Mouse (Mus musculus): ENCODE results near the gene Zfc3h1. TPM values are rescaled to one million over a fixed set of nuclear protein-coding genes. Genes with fewer than 3 reads are reported as not detected.

Gene Zfc3h1
- polyA plus RNA-seq, 1 experiment from 2014 or later: 28.2 TPM

DNA sequence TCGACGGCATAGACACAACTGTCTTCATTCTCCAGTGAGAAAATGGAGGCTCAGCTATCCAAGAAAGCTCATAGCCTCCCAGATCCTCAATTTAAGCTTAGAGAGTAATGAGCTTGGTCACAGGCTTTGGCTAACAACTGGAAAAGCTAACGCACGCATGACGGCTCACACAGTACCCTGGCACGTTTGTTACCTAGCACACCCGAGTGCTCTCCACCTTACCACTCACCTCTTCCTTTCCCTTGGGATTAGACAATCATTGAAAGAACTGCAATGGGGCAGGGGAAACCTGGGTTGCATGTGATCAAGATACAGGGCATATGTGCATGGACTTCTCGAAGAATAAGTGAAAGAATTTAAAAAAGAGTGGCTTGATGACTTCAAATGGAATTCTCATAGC is 83.2 kb downstream of the Zfc3h1 start:
- Histone ChIP-seq H3K27ac (replicated peaks) (no peak overlapping the region), H3K9me3 (no peaks in the 10 kb centered on the region), H3K36me3 (no peaks in the 10 kb centered on the region), H3K4me3 (no peak overlapping the region), H3K27me3 (no peaks in the 10 kb centered on the region), H3K4me1 (no peaks in the 10 kb centered on the region), H3K9ac (replicated peaks) (no peak overlapping the region), H3K4me2 (replicated peaks) (no peak overlapping the region)
- ATAC-seq (ENCODE audit: low FRiP score, low read depth): no peak
- WGBS: 87% methylated on average over 8 of the region's 8 CpGs

DNA sequence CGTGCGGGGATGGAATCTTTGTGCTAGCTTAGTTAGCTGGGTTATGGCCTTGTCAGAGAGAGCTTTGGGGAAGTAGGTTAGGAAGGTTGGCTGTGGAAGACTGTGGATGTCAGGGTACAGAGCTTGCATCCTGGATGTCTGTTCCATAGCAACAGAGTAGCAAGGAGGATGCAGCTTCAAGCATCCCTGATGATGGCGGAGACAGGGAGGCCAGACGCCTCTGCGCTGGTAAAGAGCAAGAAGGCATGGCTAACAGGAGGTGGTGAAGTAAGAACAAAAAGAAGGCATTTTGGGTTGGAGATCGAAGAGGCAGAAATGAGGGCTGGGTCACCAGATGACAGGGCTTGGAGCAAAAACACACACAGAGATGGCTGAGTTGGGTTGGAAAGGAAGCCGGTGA is 83.9 kb downstream of the Zfc3h1 start:
- no peaks in the 10 kb centered on the region for H3K9me3 ChIP-seq
- no peaks in the 10 kb centered on the region for H3K27me3 ChIP-seq
- H3K4me3 ChIP-seq: no peak overlapping the region
- no peak overlapping the region for H3K9ac ChIP-seq (replicated peaks)
- H3K4me2 ChIP-seq (replicated peaks): no peak overlapping the region
- H3K27ac ChIP-seq (replicated peaks): no peak overlapping the region
- no peaks in the 10 kb centered on the region for H3K4me1 ChIP-seq
- H3K36me3 ChIP-seq: no peaks in the 10 kb centered on the region
- WGBS: 50% methylated on average over 7 of the region's 7 CpGs
- ATAC-seq (ENCODE audit: low FRiP score, low read depth): peak; percentile 38; the same call in 1 of the 2 replicates

DNA sequence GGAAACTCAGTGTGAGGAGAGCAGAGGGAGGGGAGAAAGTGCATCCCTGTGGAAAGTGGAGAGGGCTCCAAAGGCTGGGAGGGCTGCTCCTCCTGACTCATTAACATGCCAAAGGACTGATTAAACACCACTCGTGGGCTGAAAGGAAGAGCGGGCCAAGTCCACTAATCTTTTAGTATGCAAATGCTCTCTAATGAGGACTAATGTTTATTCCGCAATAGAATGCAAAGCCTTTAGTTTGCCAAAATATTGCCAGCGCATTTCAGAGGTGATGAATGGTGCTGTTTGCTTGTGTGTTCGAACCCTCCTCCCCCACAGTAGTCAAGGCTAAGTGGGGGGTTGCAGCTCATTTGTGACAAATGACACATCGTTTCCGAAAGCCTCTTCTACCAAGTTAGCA is 84.3 kb downstream of the Zfc3h1 start:
- Histone ChIP-seq H3K27ac (replicated peaks) (no peak overlapping the region), H3K36me3 (no peaks in the 10 kb centered on the region), H3K4me1 (no peaks in the 10 kb centered on the region), H3K9me3 (no peaks in the 10 kb centered on the region), H3K27me3 (no peaks in the 10 kb centered on the region), H3K9ac (replicated peaks) (no peak overlapping the region), H3K4me2 (replicated peaks) (no peak overlapping the region), H3K4me3 (no peak overlapping the region)
- 15% methylated on average over 7 of the region's 7 CpGs for WGBS
- peak; percentile 83 for ATAC-seq (ENCODE audit: low FRiP score, low read depth)

DNA sequence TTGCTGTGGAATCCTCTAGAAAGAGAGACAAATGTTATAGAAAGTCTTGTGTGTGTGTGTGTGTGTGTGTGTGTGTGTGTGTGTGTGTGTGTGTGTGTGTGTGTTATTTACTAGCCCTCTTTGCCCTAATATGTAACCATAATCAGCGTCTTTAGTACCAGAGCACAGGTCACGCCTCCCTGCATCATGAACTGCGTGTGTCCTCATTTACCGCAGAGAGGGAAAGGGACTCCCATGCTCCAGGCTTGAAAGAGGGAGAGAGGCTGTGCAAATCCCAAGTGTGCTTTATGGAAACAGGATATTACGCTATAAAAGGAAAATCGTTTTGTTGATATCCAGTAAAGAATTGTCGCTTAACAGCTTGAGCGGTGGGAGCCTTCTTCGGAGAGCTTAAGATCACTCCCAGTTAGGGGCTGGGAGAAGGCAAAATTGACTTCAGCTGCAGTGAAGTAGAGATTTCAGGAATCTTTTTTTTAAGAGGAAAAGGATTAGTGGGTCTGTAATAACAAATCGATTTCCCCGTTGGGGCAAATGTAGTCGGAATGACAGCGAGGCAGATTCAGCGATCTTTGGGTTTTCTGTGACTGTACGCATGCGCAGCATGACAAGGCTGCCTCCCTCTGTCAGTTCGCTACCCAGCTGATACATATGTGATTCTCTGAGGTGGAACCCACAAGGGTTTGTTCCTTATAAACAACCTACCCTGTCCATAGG is 86.0 kb downstream of the Zfc3h1 start:
- H3K36me3 ChIP-seq: no peaks in the 10 kb centered on the region
- no peaks in the 10 kb centered on the region for H3K27me3 ChIP-seq
- ATAC-seq (ENCODE audit: low FRiP score, low read depth): no peak
- no peaks in the 10 kb centered on the region for H3K9me3 ChIP-seq
- H3K4me1 ChIP-seq: peaks cover 3% of the 10 kb centered on the region; the same call in 1 of the 2 replicates
- 0 out of 2 replicates have a peak overlapping the region, but pooled peaks have one; percentile 6 for H3K27ac ChIP-seq (replicated peaks)
- peak overlapping the region; percentile 28 for H3K4me3 ChIP-seq
- H3K4me2 ChIP-seq (replicated peaks): peak overlapping the region; percentile 46
- 46% methylated on average over 17 of the region's 17 CpGs for WGBS
- H3K9ac ChIP-seq (replicated peaks): 0 out of 2 replicates have a peak overlapping the region, but pooled peaks have one; percentile 20

DNA sequence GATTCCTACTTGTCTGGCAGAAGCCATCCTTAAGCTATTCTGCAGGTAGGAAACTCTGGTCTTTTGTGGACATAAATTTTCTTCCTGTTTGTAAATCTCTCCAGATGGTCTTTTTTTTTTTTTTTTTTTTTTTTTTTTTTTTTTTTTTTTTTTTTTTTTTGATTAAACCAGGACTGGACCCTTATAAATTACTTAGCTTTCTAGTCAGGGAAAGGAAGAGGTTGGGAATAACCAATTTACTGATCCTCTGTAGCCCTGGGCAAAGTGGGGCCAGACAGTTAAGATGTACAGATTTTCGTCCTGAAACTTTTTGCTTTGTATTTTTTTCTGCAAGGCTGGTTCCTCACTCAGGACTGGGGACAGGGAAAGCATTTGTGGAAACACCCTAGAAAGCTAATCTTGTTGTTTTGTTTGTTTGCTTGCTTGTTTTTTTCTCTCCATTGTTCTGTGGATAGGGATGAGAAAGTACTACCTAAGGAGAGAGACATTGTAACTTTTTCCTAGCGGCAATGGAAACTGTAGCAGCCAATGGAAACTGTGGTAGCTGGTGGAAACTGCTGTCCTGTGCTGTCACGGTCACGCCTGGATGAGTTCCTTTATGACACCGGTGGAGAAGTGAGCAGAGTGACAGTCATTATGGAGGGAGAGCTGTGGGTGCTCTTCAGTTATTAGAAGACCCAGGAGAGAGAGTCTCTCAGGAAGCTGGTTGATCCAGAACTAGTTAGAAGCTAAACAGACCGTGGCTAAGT is 88.6 kb downstream of the Zfc3h1 start:
- Histone ChIP-seq H3K27me3 (no peaks in the 10 kb centered on the region), H3K9ac (replicated peaks) (no peak overlapping the region), H3K9me3 (no peaks in the 10 kb centered on the region), H3K4me3 (no peak overlapping the region), H3K36me3 (no peaks in the 10 kb centered on the region), H3K4me2 (replicated peaks) (no peak overlapping the region), H3K4me1 (peaks cover 6% of the 10 kb centered on the region; the same call in 1 of the 2 replicates), H3K27ac (replicated peaks) (no peak overlapping the region)
- 71% methylated on average over 6 of the region's 6 CpGs for WGBS
- no peak for ATAC-seq (ENCODE audit: low FRiP score, low read depth)

DNA sequence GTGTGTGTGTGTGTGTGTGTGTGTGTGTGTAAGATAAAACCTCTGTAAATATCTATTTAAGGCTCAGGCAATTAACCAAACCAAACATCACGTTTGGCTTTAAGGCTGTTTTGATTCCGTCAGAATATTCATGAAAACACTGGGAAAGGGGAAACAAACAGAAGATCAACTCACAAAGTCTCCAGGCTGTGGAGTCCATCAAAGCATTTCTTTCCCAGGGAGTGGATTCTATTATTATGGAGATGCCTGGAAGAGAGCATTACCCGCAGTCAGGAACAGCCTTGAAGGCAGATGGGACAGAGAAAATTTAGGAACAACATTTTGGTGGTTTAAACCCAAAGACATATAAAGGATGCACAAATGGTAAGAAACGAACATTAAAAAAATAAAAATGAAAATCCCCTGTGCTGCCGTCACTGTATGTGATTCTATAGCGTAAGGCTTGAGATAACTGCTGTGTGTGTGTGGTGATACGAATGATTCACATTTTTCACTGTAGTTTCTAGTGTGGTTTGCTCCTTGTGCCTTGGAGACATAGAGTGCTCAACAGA is 90.3 kb downstream of the Zfc3h1 start:
- no peak overlapping the region for H3K4me3 ChIP-seq
- H3K27me3 ChIP-seq: no peaks in the 10 kb centered on the region; the same call in 1 of the 2 replicates
- H3K4me2 ChIP-seq (replicated peaks): no peak overlapping the region
- H3K36me3 ChIP-seq: no peaks in the 10 kb centered on the region
- no peak for ATAC-seq (ENCODE audit: low FRiP score, low read depth)
- no peak overlapping the region for H3K9ac ChIP-seq (replicated peaks)
- peaks cover 17% of the 10 kb centered on the region for H3K4me1 ChIP-seq
- 0 out of 2 replicates have a peak overlapping the region, but pooled peaks have one; percentile 6 for H3K27ac ChIP-seq (replicated peaks)
- H3K9me3 ChIP-seq: no peaks in the 10 kb centered on the region
- WGBS: 37% methylated on average over 7 of the region's 7 CpGs

DNA sequence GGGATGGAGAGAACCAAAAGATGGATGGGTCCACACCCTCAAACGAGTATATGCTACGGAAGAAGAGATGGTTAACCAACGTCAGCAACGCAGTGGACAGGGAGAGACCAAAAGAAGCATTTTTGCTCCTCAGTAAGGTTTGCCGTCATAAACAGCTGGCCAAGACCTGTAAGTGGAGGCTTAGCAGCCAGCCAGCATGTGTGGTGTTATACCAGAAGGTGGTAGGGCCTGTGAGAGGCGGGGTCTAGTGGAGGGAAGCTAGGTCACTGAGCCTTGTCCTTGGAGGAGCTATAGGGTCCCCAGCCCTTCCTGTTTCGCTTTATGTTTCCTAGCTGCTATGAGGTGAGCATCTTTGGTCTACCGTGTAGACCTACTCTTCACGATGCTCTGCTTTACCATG is 91.7 kb downstream of the Zfc3h1 start:
- Histone ChIP-seq H3K4me1 (peaks cover 17% of the 10 kb centered on the region), H3K9me3 (no peaks in the 10 kb centered on the region), H3K4me2 (replicated peaks) (no peak overlapping the region), H3K9ac (replicated peaks) (no peak overlapping the region), H3K36me3 (no peaks in the 10 kb centered on the region), H3K27me3 (no peaks in the 10 kb centered on the region; the same call in 1 of the 2 replicates), H3K27ac (replicated peaks) (no peak overlapping the region), H3K4me3 (no peak overlapping the region)
- WGBS: 91% methylated on average over 9 of the region's 9 CpGs
- no peak for ATAC-seq (ENCODE audit: low FRiP score, low read depth)

DNA sequence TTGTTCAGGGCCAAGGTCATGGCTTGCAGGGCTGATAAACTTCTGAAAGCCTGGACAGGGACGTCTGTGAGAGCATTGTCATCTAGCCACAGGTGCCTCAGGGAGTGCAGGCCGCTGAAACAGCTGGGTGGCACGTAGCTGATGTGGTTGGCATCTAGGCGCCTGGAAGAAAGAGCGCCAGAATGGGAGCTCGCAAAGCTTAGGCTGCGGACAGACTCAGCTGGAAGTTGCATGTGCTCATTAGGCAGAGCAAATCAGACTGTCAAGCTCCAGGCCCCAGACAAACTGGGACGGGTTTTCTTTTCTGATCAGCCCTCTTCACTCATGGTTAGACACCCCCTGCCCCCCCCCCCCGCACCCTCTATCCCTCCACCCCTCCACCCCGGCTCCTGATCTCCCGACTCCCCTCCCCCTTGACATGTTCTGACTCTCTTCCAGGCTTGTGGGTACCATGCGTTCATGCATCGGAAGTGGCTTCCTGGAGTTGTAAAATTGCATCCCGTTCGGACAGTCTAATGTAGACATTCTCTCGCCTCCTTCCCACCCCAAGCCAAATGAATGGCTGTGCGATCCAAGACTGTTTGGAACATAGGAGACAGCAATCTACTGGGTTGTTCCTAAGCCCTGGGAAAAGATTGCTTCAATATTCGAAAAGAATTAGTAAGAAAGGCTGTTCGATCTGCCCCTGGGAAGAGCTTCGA is 93.8 kb downstream of the Zfc3h1 start:
- H3K27ac ChIP-seq (replicated peaks): 0 out of 2 replicates have a peak overlapping the region, but pooled peaks have one; percentile 25
- no peaks in the 10 kb centered on the region; the same call in 1 of the 2 replicates for H3K27me3 ChIP-seq
- H3K4me3 ChIP-seq: peak overlapping the region; percentile 6; the same call in 1 of the 2 replicates

More for the DNA sequence above, 93.8 kb downstream of the Zfc3h1 start:
- H3K9ac ChIP-seq (replicated peaks): no peak overlapping the region
- H3K4me1 ChIP-seq: peaks cover 17% of the 10 kb centered on the region
- ATAC-seq (ENCODE audit: low FRiP score, low read depth): peak; percentile 69
- no peaks in the 10 kb centered on the region for H3K9me3 ChIP-seq
- peak overlapping the region; percentile 47 for H3K4me2 ChIP-seq (replicated peaks)
- 10% methylated on average over 19 of the region's 20 CpGs for WGBS
- H3K36me3 ChIP-seq: no peaks in the 10 kb centered on the region

Other genes starting within 250 kb of the Zfc3h1 start
- 0.45 and 0.47 TPM in 2 replicates for gene Tph2, start 199.9 kb upstream of the Zfc3h1 start, polyA plus RNA-seq (2016; fragmentation: Nextera tagmentation; extraction: Ambion mirVana)
- gene Tbc1d15, start 133.5 kb upstream of the Zfc3h1 start, polyA plus RNA-seq (2016; fragmentation: Nextera tagmentation; extraction: Ambion mirVana): 42.2 and 45.1 TPM in 2 replicates
- 5.2 and 5.4 TPM in 2 replicates for gene Rab21, start 69.4 kb upstream of the Zfc3h1 start, polyA plus RNA-seq (2016; fragmentation: Nextera tagmentation; extraction: Ambion mirVana)
- gene Tmem19, start 22.5 kb upstream of the Zfc3h1 start, polyA plus RNA-seq (2016; fragmentation: Nextera tagmentation; extraction: Ambion mirVana): 40.5 and 43.0 TPM in 2 replicates
- 32.8 and 35.2 TPM in 2 replicates for gene Thap2, start 516 bp upstream of the Zfc3h1 start, polyA plus RNA-seq (2016; fragmentation: Nextera tagmentation; extraction: Ambion mirVana)
- gene A930009A15Rik, start 185.0 kb downstream of the Zfc3h1 start, polyA plus RNA-seq (2016; fragmentation: Nextera tagmentation; extraction: Ambion mirVana): 0.39 and 0.66 TPM in 2 replicates
- 3.3 and 3.8 TPM in 2 replicates for gene Lgr5, start 202.8 kb downstream of the Zfc3h1 start, polyA plus RNA-seq (2016; fragmentation: Nextera tagmentation; extraction: Ambion mirVana)

Measured in midbrain, embryonic 12.5 days (tissue).